Mouse (Mus musculus): ENCODE data around the gene Serinc1. TPM values are rescaled to one million over a fixed set of nuclear protein-coding genes. Genes with fewer than 3 reads are reported as not detected.
"Not testable (repeated sequence)": the region's sequence is repeated elsewhere in the genome, so short reads cannot be mapped to it uniquely, and the experiment has no call there.

Gene Serinc1
- polyA plus RNA-seq, 1 experiment from 2014 or later = 163 TPM

DNA sequence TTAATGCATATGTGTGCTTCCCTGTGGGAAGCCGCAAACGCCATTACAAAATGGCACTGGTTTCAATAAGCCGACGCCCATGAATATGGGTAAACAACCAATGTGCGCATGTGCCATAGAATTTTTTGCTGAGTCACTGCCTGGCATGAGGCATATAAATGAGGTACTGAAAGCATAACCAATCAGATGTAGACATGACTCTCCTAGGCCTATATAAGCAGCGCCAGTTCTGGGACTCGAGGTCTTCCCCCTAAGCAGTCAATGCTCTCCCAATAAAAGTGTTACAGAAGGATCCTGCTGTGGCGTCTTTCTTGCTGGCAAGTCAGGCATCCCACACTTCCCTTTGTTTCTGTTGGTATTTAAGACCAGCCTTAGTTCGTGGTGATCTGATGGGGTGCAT is 11.6 kb upstream of the Serinc1 start:
- WGBS = 83% methylated on average over 9 of the region's 9 CpGs
- not testable (repeated sequence) for ATAC-seq (ENCODE audit: low FRiP score, low TSS enrichment); H3K27me3 ChIP-seq (ENCODE audit: insufficient read depth, low read length); H3K9me3 ChIP-seq (ENCODE audit: low read length); H3K9ac ChIP-seq (replicated peaks; ENCODE audit: low read length); H3K4me3 ChIP-seq (ENCODE audit: low read length); H3K4me1 ChIP-seq (ENCODE audit: insufficient read depth, low read length); H3K4me2 ChIP-seq (replicated peaks; ENCODE audit: low read depth, low read length); H3K36me3 ChIP-seq (ENCODE audit: insufficient read depth, low read length); H3K27ac ChIP-seq (ENCODE audit: low read length)

GRCm38 (mm10) chr10:57531616-57532217 is 613 bp downstream of the Serinc1 start:
- H3K4me3 ChIP-seq (ENCODE audit: low read length) = peak overlapping the region; percentile 89
- 4% methylated on average over 26 of the region's 28 CpGs for WGBS
- H3K36me3 ChIP-seq (ENCODE audit: insufficient read depth, low read length) = peaks cover 6% of the 10 kb centered on the region
- H3K4me2 ChIP-seq (replicated peaks; ENCODE audit: low read depth, low read length) = peak overlapping the region; percentile 75
- peak overlapping the region; percentile 79 for H3K27ac ChIP-seq (ENCODE audit: low read length)
- peaks cover 13% of the 10 kb centered on the region for H3K4me1 ChIP-seq (ENCODE audit: insufficient read depth, low read length)
- ATAC-seq (ENCODE audit: low FRiP score, low TSS enrichment) = no peak
- no peaks in the 10 kb centered on the region for H3K27me3 ChIP-seq (ENCODE audit: insufficient read depth, low read length)
- H3K9ac ChIP-seq (replicated peaks; ENCODE audit: low read length) = peak overlapping the region; percentile 88
- H3K9me3 ChIP-seq (ENCODE audit: low read length) = no peaks in the 10 kb centered on the region

- 0 out of 2 replicates have a peak overlapping the region, but pooled peaks have one; percentile 22 for H3K9ac ChIP-seq (replicated peaks; ENCODE audit: low read length)
- 59% methylated on average over 2 of the region's 2 CpGs for whole genome bisulfite sequencing
- H3K36me3 ChIP-seq (ENCODE audit: insufficient read depth, low read length) = peaks cover 12% of the 10 kb centered on the region
Observed at GRCm38 (mm10) chr10:57531076-57531475, 1.3 kb downstream of the Serinc1 start.

GRCm38 (mm10) chr10:57526469-57526868 is 5.9 kb downstream of the Serinc1 start:
- H3K4me2 ChIP-seq (replicated peaks; ENCODE audit: low read depth, low read length) = no peak overlapping the region
- H3K4me1 ChIP-seq (ENCODE audit: insufficient read depth, low read length) = peaks cover 13% of the 10 kb centered on the region
- H3K36me3 ChIP-seq (ENCODE audit: insufficient read depth, low read length) = peaks cover 37% of the 10 kb centered on the region
- ATAC-seq (ENCODE audit: low FRiP score, low TSS enrichment) = no peak
- H3K27me3 ChIP-seq (ENCODE audit: insufficient read depth, low read length) = no peaks in the 10 kb centered on the region
- no peak overlapping the region for H3K9ac ChIP-seq (replicated peaks; ENCODE audit: low read length)
- no peak overlapping the region for H3K27ac ChIP-seq (ENCODE audit: low read length)
- peaks cover 3% of the 10 kb centered on the region; the same call in 1 of the 2 replicates for H3K9me3 ChIP-seq (ENCODE audit: low read length)
- no peak overlapping the region for H3K4me3 ChIP-seq (ENCODE audit: low read length)
- WGBS = 96% methylated on average over 5 of the region's 5 CpGs

More at GRCm38 (mm10) chr10:57531076-57531475, 1.3 kb downstream of the Serinc1 start:
- ATAC-seq (ENCODE audit: low FRiP score, low TSS enrichment) = no peak
- H3K4me2 ChIP-seq (replicated peaks; ENCODE audit: low read depth, low read length) = peak overlapping the region; percentile 75
- H3K27ac ChIP-seq (ENCODE audit: low read length) = no peak overlapping the region
- H3K4me3 ChIP-seq (ENCODE audit: low read length) = peak overlapping the region; percentile 89
- peaks cover 13% of the 10 kb centered on the region for H3K4me1 ChIP-seq (ENCODE audit: insufficient read depth, low read length)
- no peaks in the 10 kb centered on the region for H3K9me3 ChIP-seq (ENCODE audit: low read length)
- no peaks in the 10 kb centered on the region for H3K27me3 ChIP-seq (ENCODE audit: insufficient read depth, low read length)

GRCm38 (mm10) chr10:57515278-57515677 is 17.1 kb downstream of the Serinc1 start:
- no peak overlapping the region for H3K4me2 ChIP-seq (replicated peaks; ENCODE audit: low read depth, low read length)
- no peak overlapping the region for H3K9ac ChIP-seq (replicated peaks; ENCODE audit: low read length)
- ATAC-seq (ENCODE audit: low FRiP score, low TSS enrichment) = no peak
- no peak overlapping the region for H3K27ac ChIP-seq (ENCODE audit: low read length)
- H3K36me3 ChIP-seq (ENCODE audit: insufficient read depth, low read length) = peaks cover 56% of the 10 kb centered on the region
- H3K9me3 ChIP-seq (ENCODE audit: low read length) = no peaks in the 10 kb centered on the region
- no peak overlapping the region for H3K4me3 ChIP-seq (ENCODE audit: low read length)
- no peaks in the 10 kb centered on the region for H3K27me3 ChIP-seq (ENCODE audit: insufficient read depth, low read length)
- WGBS = 76% methylated on average over 1 of the region's 1 CpGs
- H3K4me1 ChIP-seq (ENCODE audit: insufficient read depth, low read length) = no peaks in the 10 kb centered on the region

DNA sequence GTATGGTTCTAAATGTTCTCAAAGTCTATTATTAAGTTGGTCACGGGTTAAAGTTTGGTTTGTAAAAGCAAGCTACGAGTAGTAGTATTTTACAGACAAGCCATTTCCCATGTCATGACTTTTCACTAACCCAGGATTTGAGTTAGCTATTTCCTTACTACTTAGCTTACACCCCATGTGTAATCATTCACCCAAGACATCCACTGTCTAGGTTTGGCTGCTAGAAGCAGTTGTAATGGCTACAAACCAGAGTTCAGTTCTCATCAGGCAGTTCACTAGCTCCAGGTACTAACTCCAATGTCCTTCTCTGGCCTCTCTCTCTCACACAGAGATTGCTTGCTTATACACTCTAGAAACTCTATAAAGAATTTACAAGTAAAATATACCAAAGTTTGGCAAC is 17.7 kb downstream of the Serinc1 start:
- peak; percentile 39; the same call in 1 of the 2 replicates for ATAC-seq (ENCODE audit: low FRiP score, low TSS enrichment)
- H3K36me3 ChIP-seq (ENCODE audit: insufficient read depth, low read length) = peaks cover 54% of the 10 kb centered on the region

DNA sequence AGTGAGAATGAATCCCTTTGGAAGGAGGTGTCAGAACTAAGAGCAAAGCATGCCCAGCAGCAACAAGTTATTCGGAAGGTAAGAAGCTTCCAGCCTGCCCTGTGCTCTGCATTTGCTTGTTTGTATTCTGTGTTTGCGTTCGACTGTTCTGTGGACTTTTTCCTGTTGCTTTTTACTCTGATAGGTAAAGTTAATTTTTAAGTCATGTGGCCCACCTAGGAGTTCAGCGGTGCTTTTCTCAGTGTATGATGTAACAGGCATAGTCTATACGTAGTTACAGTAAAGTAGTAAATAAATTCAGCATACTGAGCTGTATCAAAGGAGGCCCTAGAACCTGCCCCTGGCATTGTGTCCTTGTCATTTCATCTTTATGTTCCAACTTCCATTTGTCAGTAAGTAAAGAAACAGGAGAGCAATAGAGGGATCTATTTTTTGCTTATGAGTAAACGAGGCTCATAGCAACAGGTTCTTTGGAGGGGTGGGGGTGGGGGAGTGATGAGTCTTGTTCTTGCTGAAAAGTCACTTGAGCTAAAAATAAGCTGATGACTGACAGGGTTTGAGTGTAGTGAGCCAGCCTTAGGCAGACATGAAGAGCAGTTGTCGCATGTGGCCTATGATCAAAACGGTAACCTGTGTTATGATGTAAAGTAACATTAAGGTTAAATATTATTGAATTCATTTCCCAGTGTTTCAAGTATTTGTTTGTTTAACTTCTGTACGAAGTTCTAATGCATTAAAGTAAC is 32.7 kb downstream of the Serinc1 start:
- H3K9me3 ChIP-seq (ENCODE audit: low read length) = no peaks in the 10 kb centered on the region
- H3K36me3 ChIP-seq (ENCODE audit: insufficient read depth, low read length) = 0 out of 2 replicates have a peak, but pooled peaks cover 12% of the 10 kb centered on the region
- no peak overlapping the region for H3K27ac ChIP-seq (ENCODE audit: low read length)
- H3K27me3 ChIP-seq (ENCODE audit: insufficient read depth, low read length) = no peaks in the 10 kb centered on the region
- H3K4me1 ChIP-seq (ENCODE audit: insufficient read depth, low read length) = peaks cover 3% of the 10 kb centered on the region; the same call in 1 of the 2 replicates
- H3K4me3 ChIP-seq (ENCODE audit: low read length) = no peak overlapping the region
- no peak for ATAC-seq (ENCODE audit: low FRiP score, low TSS enrichment)
- no peak overlapping the region for H3K4me2 ChIP-seq (replicated peaks; ENCODE audit: low read depth, low read length)
- WGBS = 78% methylated on average over 9 of the region's 9 CpGs
- no peak overlapping the region for H3K9ac ChIP-seq (replicated peaks; ENCODE audit: low read length)

More for the DNA sequence above, 17.7 kb downstream of the Serinc1 start:
- Histone ChIP-seq H3K4me2 (replicated peaks; ENCODE audit: low read depth, low read length) (no peak overlapping the region), H3K9ac (replicated peaks; ENCODE audit: low read length) (no peak overlapping the region), H3K27ac (ENCODE audit: low read length) (no peak overlapping the region), H3K27me3 (ENCODE audit: insufficient read depth, low read length) (no peaks in the 10 kb centered on the region), H3K4me1 (ENCODE audit: insufficient read depth, low read length) (no peaks in the 10 kb centered on the region), H3K4me3 (ENCODE audit: low read length) (no peak overlapping the region), H3K9me3 (ENCODE audit: low read length) (no peaks in the 10 kb centered on the region)
- WGBS = 88% methylated on average over 2 of the region's 2 CpGs

DNA sequence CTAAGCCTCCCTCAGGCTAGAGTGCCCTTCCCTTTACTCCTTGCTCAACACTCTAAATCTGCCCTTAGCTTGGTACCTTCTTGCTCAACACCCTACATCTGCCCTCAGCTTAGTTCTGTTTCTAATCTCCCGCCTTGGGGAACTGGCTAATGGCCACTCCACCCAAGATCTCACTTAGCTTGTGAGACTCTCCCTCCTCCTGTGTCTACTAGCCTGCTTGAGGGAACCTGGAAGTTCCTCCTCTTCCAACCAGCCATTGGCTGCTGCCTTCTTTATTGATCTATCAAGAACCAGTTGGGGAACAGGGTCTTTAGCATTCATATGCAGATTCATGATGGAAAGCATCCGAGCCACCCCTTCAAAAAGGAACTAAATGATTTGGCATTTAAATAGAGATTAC is 40.3 kb downstream of the Serinc1 start:
- no peak for ATAC-seq (ENCODE audit: low FRiP score, low TSS enrichment)
- H3K4me3 ChIP-seq (ENCODE audit: low read length) = no peak overlapping the region
- no peak overlapping the region for H3K4me2 ChIP-seq (replicated peaks; ENCODE audit: low read depth, low read length)
- peaks cover 5% of the 10 kb centered on the region; the same call in 1 of the 2 replicates for H3K9me3 ChIP-seq (ENCODE audit: low read length)
- H3K9ac ChIP-seq (replicated peaks; ENCODE audit: low read length) = no peak overlapping the region
- peaks cover 4% of the 10 kb centered on the region; the same call in 1 of the 2 replicates for H3K4me1 ChIP-seq (ENCODE audit: insufficient read depth, low read length)
- peaks cover 10% of the 10 kb centered on the region; the same call in 1 of the 2 replicates for H3K36me3 ChIP-seq (ENCODE audit: insufficient read depth, low read length)
- no peaks in the 10 kb centered on the region for H3K27me3 ChIP-seq (ENCODE audit: insufficient read depth, low read length)
- 92% methylated on average over 2 of the region's 2 CpGs for WGBS
- H3K27ac ChIP-seq (ENCODE audit: low read length) = no peak overlapping the region

DNA sequence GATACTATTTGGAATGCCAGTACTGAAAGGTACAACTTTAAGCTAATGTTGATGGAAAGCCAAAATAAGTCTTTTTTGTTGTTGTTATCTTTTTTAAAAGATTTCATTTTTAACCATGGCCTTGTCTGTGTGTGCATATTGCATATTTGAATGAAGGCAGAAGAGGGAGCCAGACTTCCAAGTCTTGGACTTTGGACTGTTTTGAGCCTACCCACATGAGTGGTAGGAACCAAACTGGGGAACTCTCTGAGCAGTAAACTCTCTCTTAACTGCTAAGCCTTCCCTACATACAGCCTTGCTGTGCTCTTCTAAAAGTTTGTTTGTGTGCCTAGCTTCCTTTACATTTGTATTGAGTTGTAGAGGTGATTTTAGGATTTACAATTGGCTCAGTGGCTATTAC is 43.7 kb downstream of the Serinc1 start:
- Histone ChIP-seq H3K9ac (replicated peaks; ENCODE audit: low read length) (no peak overlapping the region), H3K36me3 (ENCODE audit: insufficient read depth, low read length) (peaks cover 9% of the 10 kb centered on the region; the same call in 1 of the 2 replicates), H3K27me3 (ENCODE audit: insufficient read depth, low read length) (no peaks in the 10 kb centered on the region), H3K9me3 (ENCODE audit: low read length) (peaks cover 4% of the 10 kb centered on the region; the same call in 1 of the 2 replicates), H3K4me1 (ENCODE audit: insufficient read depth, low read length) (peaks cover 4% of the 10 kb centered on the region; the same call in 1 of the 2 replicates), H3K27ac (ENCODE audit: low read length) (no peak overlapping the region), H3K4me2 (replicated peaks; ENCODE audit: low read depth, low read length) (no peak overlapping the region), H3K4me3 (ENCODE audit: low read length) (no peak overlapping the region)
- no peak for ATAC-seq (ENCODE audit: low FRiP score, low TSS enrichment)

DNA sequence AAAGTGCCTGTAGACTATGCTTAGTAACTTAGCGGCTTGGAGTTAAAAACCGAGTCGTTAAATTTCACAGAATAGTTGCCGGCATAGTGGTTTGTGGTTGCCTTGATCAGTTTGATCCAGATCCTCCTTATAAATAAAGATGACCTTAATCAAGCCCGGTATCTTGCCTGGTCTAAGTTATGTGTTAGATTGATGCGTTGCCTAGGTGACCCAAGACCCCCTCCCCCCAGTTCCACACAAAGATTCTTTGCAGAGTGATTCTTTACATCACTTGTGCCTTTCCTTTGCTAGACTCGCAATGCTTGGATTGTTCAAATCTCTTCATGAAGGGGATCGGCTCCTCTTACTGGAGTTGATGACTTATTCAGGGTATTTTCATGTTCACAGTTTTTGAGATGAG is 45.1 kb downstream of the Serinc1 start:
- H3K27me3 ChIP-seq (ENCODE audit: insufficient read depth, low read length) = no peaks in the 10 kb centered on the region
- peaks cover 4% of the 10 kb centered on the region; the same call in 1 of the 2 replicates for H3K4me1 ChIP-seq (ENCODE audit: insufficient read depth, low read length)
- 0 out of 2 replicates have a peak, but pooled peaks cover 6% of the 10 kb centered on the region for H3K36me3 ChIP-seq (ENCODE audit: insufficient read depth, low read length)
- no peak for ATAC-seq (ENCODE audit: low FRiP score, low TSS enrichment)
- no peaks in the 10 kb centered on the region for H3K9me3 ChIP-seq (ENCODE audit: low read length)
- H3K27ac ChIP-seq (ENCODE audit: low read length) = no peak overlapping the region
- 0% methylated on average over 8 of the region's 8 CpGs for WGBS
- H3K4me2 ChIP-seq (replicated peaks; ENCODE audit: low read depth, low read length) = peak overlapping the region; percentile 73
- peak overlapping the region; percentile 97 for H3K9ac ChIP-seq (replicated peaks; ENCODE audit: low read length)
- H3K4me3 ChIP-seq (ENCODE audit: low read length) = peak overlapping the region; percentile 94
